Comparison of ENCODE assay signal across 8 mouse cellular contexts in the genomic region with DNA sequence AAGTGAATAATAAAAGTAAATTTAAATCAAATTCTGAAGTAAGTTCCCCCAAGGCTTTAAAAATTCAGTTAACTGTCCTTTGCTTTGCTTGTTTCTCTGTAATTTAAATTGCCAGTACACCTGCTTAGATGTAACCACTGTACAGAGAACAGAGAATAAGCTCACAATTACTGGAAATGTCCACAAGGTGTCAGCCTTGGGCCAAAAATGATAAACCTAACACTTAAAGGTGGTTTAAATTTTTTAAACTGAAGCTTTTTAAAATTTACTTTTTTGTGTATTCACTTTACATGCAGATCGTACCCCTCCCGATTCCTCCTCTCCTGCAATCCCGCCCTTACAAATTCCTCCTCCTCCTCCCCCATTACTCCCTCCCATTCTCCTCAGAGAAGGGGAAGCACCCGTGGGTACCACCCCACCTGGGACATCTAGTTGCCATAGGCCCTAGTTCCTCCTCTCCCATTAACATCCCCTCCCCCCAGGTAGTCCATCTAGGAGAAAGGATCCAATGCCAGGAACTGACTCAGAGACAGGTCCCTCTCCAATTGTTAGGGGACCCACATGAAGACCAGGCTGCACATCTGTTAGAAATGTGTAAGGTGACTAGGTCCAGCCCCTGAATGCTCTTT.
DNase-seq lines count a peak whose midpoint lies in the region; ATAC-seq and TF ChIP-seq lines count a peak whose summit lies in the region.

No protein-coding gene starts in this region.

- H3K9ac ChIP-seq in hindbrain, embryonic 11.5 days (ENCODE audit: low read depth, low read length): no peak overlapping the region

- peak; percentile 49; the same call in 1 of the 2 replicates for ATAC-seq in hindbrain, embryonic 11.5 days (ENCODE audit: low FRiP score)
- no peak for ATAC-seq in erythroid progenitor cell, adult 5-6 weeks (replicated peaks; ENCODE audit: low FRiP score, poor library complexity, severe bottlenecking)

- H3K27ac ChIP-seq in hindbrain, embryonic 11.5 days (ENCODE audit: low read depth, low read length): no peak overlapping the region
- H3K27ac ChIP-seq in left cerebral cortex, adult 2 months: no peak overlapping the region

- no peaks in the 10 kb centered on the region for H3K36me3 ChIP-seq in E14TG2a.4 (ENCODE audit: insufficient read depth, low read length)
- H3K36me3 ChIP-seq in hindbrain, embryonic 11.5 days (ENCODE audit: control insufficient read depth, insufficient read depth, low read length): no peaks in the 10 kb centered on the region

- H3K9me3 ChIP-seq in E14TG2a.4 (ENCODE audit: low read length): no peaks in the 10 kb centered on the region
- no peaks in the 10 kb centered on the region for H3K9me3 ChIP-seq in hindbrain, embryonic 11.5 days (ENCODE audit: control insufficient read depth, low read length)

- 33% methylated on average over 4 of the region's 4 CpGs for WGBS in hindbrain, embryonic 11.5 days

- intact Hi-C loops in left cerebral cortex, adult 2 months (cut with DNase I): loop anchor here (1.0 to 5.0 kb wide), 3 partner anchors 398 to 717 kb away; no protein-coding TSS in a partner anchor

- DNase-seq in adrenal gland, adult 18-20 months (ENCODE audit: low spot score in 2 of 2): peak; percentile 13 to 20
- DNase-seq in adrenal gland, postnatal 25 days: no peak
- peak; percentile 68 to 70 for DNase-seq in cerebellum, postnatal 14 days
- DNase-seq in hindbrain, embryonic 11.5 days (ENCODE audit: low spot score): peak; percentile 66
- peak; percentile 21 to 28 for DNase-seq in left cerebral cortex, adult 2 months (ENCODE audit: extremely low spot score in 1 of 2, low spot score in 2 of 2)
- DNase-seq in neural tube, embryonic 10.5 days (ENCODE audit: extremely low spot score, low spot score): peak; percentile 18

- H3K4me1 ChIP-seq in E14TG2a.4 (replicated peaks; ENCODE audit: low read depth, low read length): no peaks in the 10 kb centered on the region
- no peaks in the 10 kb centered on the region for H3K4me1 ChIP-seq in hindbrain, embryonic 11.5 days (replicated peaks; ENCODE audit: control insufficient read depth, insufficient read depth, low read length)

- no peak overlapping the region for H3K4me3 ChIP-seq in E14TG2a.4 (replicated peaks; ENCODE audit: low read length)
- no peak overlapping the region for H3K4me3 ChIP-seq in hindbrain, embryonic 11.5 days (ENCODE audit: low read depth, low read length)
- H3K4me3 ChIP-seq in left cerebral cortex, adult 2 months: no peak overlapping the region

- H3K4me2 ChIP-seq in hindbrain, embryonic 11.5 days (replicated peaks; ENCODE audit: low read depth, low read length): no peak overlapping the region

- peak; percentile 36 for TF ChIP-seq CTCF in E14TG2a.4 (conservative IDR thresholded peaks at IDR 0.05; ENCODE audit: low read length)
- peak; percentile 76 for TF ChIP-seq CTCF in left cerebral cortex, adult 2 months (IDR thresholded peaks at IDR 0.05)

- H3K27me3 ChIP-seq in E14TG2a.4 (ENCODE audit: insufficient read depth, low read length): no peaks in the 10 kb centered on the region
- no peaks in the 10 kb centered on the region for H3K27me3 ChIP-seq in hindbrain, embryonic 11.5 days (ENCODE audit: control insufficient read depth, insufficient read depth, low read length)
